Mouse (Mus musculus) stomach, postnatal 0 days (tissue): ENCODE measurements at regions not wholly inside any gene's neighbourhood (a gene's known extent, or its start where the extent isn't known, plus 50 kb on each side); places are given as distances from the start of the nearest gene placed in this dataset.
A peak's percentile ranks its signal among the peaks of the same experiment; 100 is the strongest.

ENCODE experiments used
- ATAC-seq: fragments of 200-750 bp; cut with Nextera tagmentation; 2 replicates; pipeline ENCODE4 v1.8.0; 2017; ENCODE audit not compliant: low FRiP score, low TSS enrichment
- DNase-seq: peaks from one replicate; pipeline ENCODE4 v3.0.0-alpha.2; 2016; ENCODE audit warnings: low spot score
- H3K27ac ChIP-seq: fragments of 300-500 bp; sonication (generic); replicated peaks from 2 replicates; pipeline ENCODE4 v1.5.1; 2014; ENCODE audit warnings: mild to moderate bottlenecking, control low read depth
- H3K27me3 ChIP-seq: fragments of 300-500 bp; sonication (generic); 2 replicates; pipeline ENCODE4 v1.6.1; 2014; ENCODE audit warnings: low read length; ENCODE audit not compliant: control insufficient read depth, insufficient read depth
- H3K36me3 ChIP-seq: fragments of 300-500 bp; sonication (generic); 2 replicates; pipeline ENCODE4 v1.6.1; 2014; ENCODE audit warnings: low read length, mixed read lengths; ENCODE audit not compliant: control insufficient read depth, insufficient read depth
- H3K4me1 ChIP-seq: fragments of 300-500 bp; sonication (generic); replicated peaks from 2 replicates; pipeline ENCODE4 v1.6.1; 2014; ENCODE audit warnings: antibody characterized with exemption; ENCODE audit not compliant: control insufficient read depth, insufficient read depth
- H3K4me2 ChIP-seq: fragments of 300-500 bp; sonication (generic); replicated peaks from 2 replicates; pipeline ENCODE4 v1.6.1; 2014; ENCODE audit warnings: low read depth, mild to moderate bottlenecking, control low read depth, moderate library complexity
- H3K4me3 ChIP-seq: fragments of 300-500 bp; sonication (generic); 2 replicates; pipeline ENCODE4 v1.5.1; 2014; ENCODE audit warnings: low read depth, low read length, control low read depth
- H3K9ac ChIP-seq: fragments of 300-500 bp; sonication (generic); 2 replicates; pipeline ENCODE4 v1.6.1; 2014; ENCODE audit warnings: mild to moderate bottlenecking, low read length, control low read depth, mixed read lengths
- H3K9me3 ChIP-seq: fragments of 300-500 bp; sonication (generic); 2 replicates; pipeline ENCODE4 v1.6.1; 2016; ENCODE audit warnings: low read length; ENCODE audit not compliant: control insufficient read depth
- CTCF ChIP-seq: IDR thresholded peaks from 2 replicates; pipeline ENCODE4 v1.5.1; 2016; ENCODE audit warnings: antibody characterized with exemption, low read depth, mild to moderate bottlenecking, moderate library complexity
- EP300 ChIP-seq: optimal IDR thresholded peaks from 2 replicates; pipeline ENCODE3; 2016; ENCODE audit warnings: antibody characterized with exemption
- WGBS: fragments of 180-500 bp; shearing (Covaris S2); extraction: QIAGEN DNeasy Blood & Tissue Kit; methylation state at CpG from one replicate; pipeline ENCODE4 v1.1.7; 2014; 5-methylcytosine and 5-hydroxymethylcytosine counted together

- DNase-seq = peak; percentile 60
- H3K4me1 ChIP-seq = no peaks in the 10 kb centered on the region
- ATAC-seq = peak; percentile 59; the same call in 1 of the 2 replicates
- H3K9ac ChIP-seq = no peak overlapping the region
- TF ChIP-seq EP300 (no peak), CTCF (peak; percentile 98)
- H3K36me3 ChIP-seq = no peaks in the 10 kb centered on the region
- no peaks in the 10 kb centered on the region for H3K9me3 ChIP-seq
- no peak overlapping the region for H3K27ac ChIP-seq
- no peaks in the 10 kb centered on the region for H3K27me3 ChIP-seq
- no peak overlapping the region for H3K4me2 ChIP-seq
- 16% methylated on average over 11 of the region's 11 CpGs for WGBS
- no peak overlapping the region for H3K4me3 ChIP-seq
These were observed 189.1 kb downstream of the Dad1 start for GRCm38 (mm10) chr14:54064541-54065402.

- H3K27me3 ChIP-seq = no peaks in the 10 kb centered on the region
- no peak overlapping the region for H3K27ac ChIP-seq
- 38% methylated on average over 3 of the region's 3 CpGs for WGBS
- no peaks in the 10 kb centered on the region for H3K4me1 ChIP-seq
- no peaks in the 10 kb centered on the region for H3K9me3 ChIP-seq
- ATAC-seq (0 out of 2 replicates have a peak, but pooled peaks have one; percentile 31), DNase-seq (no peak)
- H3K9ac ChIP-seq = no peak overlapping the region
- no peak overlapping the region for H3K4me3 ChIP-seq
- H3K4me2 ChIP-seq = no peak overlapping the region
- TF ChIP-seq EP300 (no peak), CTCF (no peak)
- H3K36me3 ChIP-seq = no peaks in the 10 kb centered on the region
These were observed 192.3 kb downstream of the Dad1 start for GRCm38 (mm10) chr14:54061570-54061969.

- H3K4me3 ChIP-seq = no peak overlapping the region
- ATAC-seq = peak; percentile 76
- TF ChIP-seq EP300 = no peak
- peak; percentile 89 for TF ChIP-seq CTCF
- H3K36me3 ChIP-seq = no peaks in the 10 kb centered on the region
- no peaks in the 10 kb centered on the region for H3K4me1 ChIP-seq
- H3K27me3 ChIP-seq = no peaks in the 10 kb centered on the region
- H3K9ac ChIP-seq = no peak overlapping the region
- H3K4me2 ChIP-seq = no peak overlapping the region
- peak; percentile 66 for DNase-seq
- no peak overlapping the region for H3K27ac ChIP-seq
- no peaks in the 10 kb centered on the region for H3K9me3 ChIP-seq
- whole genome bisulfite sequencing = 17% methylated on average over 4 of the region's 4 CpGs
These were observed 194.1 kb downstream of the Dad1 start for GRCm38 (mm10) chr14:54059776-54060175.

DNA sequence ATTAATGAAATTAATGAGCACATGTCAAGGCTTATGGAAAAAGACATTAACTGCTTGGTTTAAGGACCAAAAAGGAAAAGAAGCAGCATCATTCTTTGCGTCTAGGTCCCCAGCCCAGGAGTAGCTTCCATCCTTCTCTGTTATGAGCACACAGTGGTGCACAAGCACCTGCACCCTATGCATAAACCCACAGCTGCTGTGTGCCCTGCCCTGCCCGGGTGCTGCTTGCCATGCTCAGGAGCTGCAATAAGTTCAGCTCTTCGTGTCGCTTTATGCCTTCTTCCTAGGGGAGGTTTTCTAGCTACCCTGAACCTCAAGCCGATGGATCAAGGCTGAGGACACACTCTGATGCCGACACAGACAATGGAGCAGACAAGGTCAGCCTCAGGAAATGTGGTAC, 194.8 kb downstream of the Dad1 start:
- no peaks in the 10 kb centered on the region for H3K4me1 ChIP-seq
- 79% methylated on average over 6 of the region's 6 CpGs for WGBS
- DNase-seq = no peak

GRCm38 (mm10) chr14:54056691-54057090, 197.2 kb downstream of the Dad1 start:
- no peaks in the 10 kb centered on the region for H3K9me3 ChIP-seq
- ATAC-seq = no peak
- 42% methylated on average over 7 of the region's 7 CpGs for WGBS
- no peaks in the 10 kb centered on the region for H3K36me3 ChIP-seq
- H3K4me3 ChIP-seq = no peak overlapping the region
- no peak for TF ChIP-seq EP300
- TF ChIP-seq CTCF = no peak
- H3K27me3 ChIP-seq = no peaks in the 10 kb centered on the region
- no peak for DNase-seq
- H3K4me1 ChIP-seq = no peaks in the 10 kb centered on the region
- no peak overlapping the region for H3K27ac ChIP-seq
- no peak overlapping the region for H3K9ac ChIP-seq
- H3K4me2 ChIP-seq = no peak overlapping the region

More for the DNA sequence above, 194.8 kb downstream of the Dad1 start:
- no peak overlapping the region for H3K4me2 ChIP-seq
- no peaks in the 10 kb centered on the region for H3K27me3 ChIP-seq
- ATAC-seq = no peak
- no peak overlapping the region for H3K27ac ChIP-seq
- TF ChIP-seq EP300 (no peak), CTCF (no peak)
- no peaks in the 10 kb centered on the region for H3K36me3 ChIP-seq
- no peak overlapping the region for H3K4me3 ChIP-seq
- no peaks in the 10 kb centered on the region for H3K9me3 ChIP-seq
- H3K9ac ChIP-seq = no peak overlapping the region

- WGBS = 62% methylated on average over 6 of the region's 6 CpGs
- no peaks in the 10 kb centered on the region for H3K4me1 ChIP-seq
- H3K9ac ChIP-seq = no peak overlapping the region
- no peak overlapping the region for H3K4me3 ChIP-seq
- no peak overlapping the region for H3K27ac ChIP-seq
- no peaks in the 10 kb centered on the region for H3K27me3 ChIP-seq
- no peak overlapping the region for H3K4me2 ChIP-seq
- DNase-seq (no peak), ATAC-seq (no peak)
- no peak for TF ChIP-seq EP300
- no peak for TF ChIP-seq CTCF
- H3K9me3 ChIP-seq = no peaks in the 10 kb centered on the region
- no peaks in the 10 kb centered on the region for H3K36me3 ChIP-seq
These were observed 198.5 kb downstream of the Dad1 start for GRCm38 (mm10) chr14:54055390-54055789.
